Mouse (Mus musculus): ENCODE measurements around the gene Rpp38.

- TF ChIP-seq MAX (IDR thresholded peaks at IDR 0.05; ENCODE audit: low read depth) (no peak), POLR2A (IDR thresholded peaks at IDR 0.05; ENCODE audit: insufficient read length, low read depth) (no peak), CEBPB (IDR thresholded peaks at IDR 0.05; ENCODE audit: insufficient read depth, poor library complexity, severe bottlenecking) (no peak), E2F4 (IDR thresholded peaks at IDR 0.05; ENCODE audit: insufficient read depth) (no peak), MYOD1 (IDR thresholded peaks at IDR 0.05; ENCODE audit: control insufficient read depth in 1 of 3, insufficient read length in 2 of 3, low read depth in 2 of 3) (peak in 2 of 3 experiments; percentile 41 to 49), POLR2AphosphoS2 (IDR thresholded peaks at IDR 0.05; ENCODE audit: insufficient read length, low read depth) (peak; percentile 51), MYOG (IDR thresholded peaks at IDR 0.05; ENCODE audit: control insufficient read depth in 1 of 3, insufficient read depth in 1 of 3, insufficient read length in 2 of 3, low read depth in 2 of 3) (peak in 1 of 3 experiments; percentile 62), USF1 (IDR thresholded peaks at IDR 0.05; ENCODE audit: low read depth) (no peak)
Measured at GRCm38 (mm10) chr2:3331071-3331703, 1.3 kb downstream of the Rpp38 start.

All from myocyte (in vitro differentiated cells).